Mouse (Mus musculus) left cerebral cortex, postnatal 10 days (tissue): Measurements from ENCODE around the gene Fam189a1. TPM values are rescaled to one million over a fixed set of nuclear protein-coding genes. Genes with fewer than 3 reads are reported as not detected.
A peak's percentile ranks its signal among the peaks of the same experiment; 100 is the strongest.

Experiments used
- DNase-seq, 2 experiments: peaks; one replicate each; pipeline ENCODE4 v3.0.0; 2021 to 2022; ENCODE audit warnings: low spot score in 2 of 2, mixed read lengths in 1 of 2; ENCODE audit errors: extremely low spot score in 1 of 2
- intact Hi-C: fragments of 180-260 bp; cut with DNase I; formaldehyde crosslinking; loops from one replicate; pipeline ENCODE4 v1.15.1; 2025
- total RNA-seq, 2 experiments: library from RNA; stranded (reverse); gene quantifications; 2 replicates each; pipeline ENCODE4 v1.2.3; 2021

Fam189a1 gene
- total RNA-seq, 2 experiments from 2014 or later = 52.2 to 59.0 TPM

- intact Hi-C loops = no loop called here
Measured at GRCm38 (mm10) chr7:64989406-64989805, 167.0 kb downstream of the Fam189a1 start.

GRCm38 (mm10) chr7:64988015-64988414, 168.4 kb downstream of the Fam189a1 start:
- DNase-seq = no peak
- intact Hi-C loops = no loop called here

More at GRCm38 (mm10) chr7:64989406-64989805, 167.0 kb downstream of the Fam189a1 start:
- DNase-seq = no peak

GRCm38 (mm10) chr7:64984468-64985120, 171.8 kb downstream of the Fam189a1 start:
- peak; percentile 25 to 45 for DNase-seq
- intact Hi-C loops = no loop called here

- intact Hi-C loops = no loop called here
- no peak for DNase-seq
Measured at GRCm38 (mm10) chr7:64981511-64982235, 174.7 kb downstream of the Fam189a1 start.

GRCm38 (mm10) chr7:64973590-64974262, 182.6 kb downstream of the Fam189a1 start:
- intact Hi-C loops = no loop called here
- no peak for DNase-seq

- intact Hi-C loops = no loop called here
- no peak for DNase-seq
Measured at GRCm38 (mm10) chr7:64962128-64962527, 194.2 kb downstream of the Fam189a1 start.

GRCm38 (mm10) chr7:64959087-64959486, 197.3 kb downstream of the Fam189a1 start:
- intact Hi-C loops = no loop called here
- DNase-seq = no peak

- no peak for DNase-seq
- intact Hi-C loops = loop anchor here (5.0 kb wide), 1 partner anchor 120 kb away; no protein-coding TSS in a partner anchor
Measured at GRCm38 (mm10) chr7:64952181-64952580, 204.2 kb downstream of the Fam189a1 start.

GRCm38 (mm10) chr7:64950771-64951099, 205.6 kb downstream of the Fam189a1 start:
- DNase-seq = no peak
- intact Hi-C loops = loop anchor here (5.0 kb wide), 1 partner anchor 122 kb away; no protein-coding TSS in a partner anchor

GRCm38 (mm10) chr7:64949910-64950770, 206.2 kb downstream of the Fam189a1 start:
- DNase-seq = peak; percentile 38 to 47
- intact Hi-C loops = loop anchor here (5.0 kb wide), 1 partner anchor 122 kb away; no protein-coding TSS in a partner anchor

- DNase-seq = no peak
- intact Hi-C loops = no loop called here
Measured at GRCm38 (mm10) chr7:64949465-64949864, 206.9 kb downstream of the Fam189a1 start.

GRCm38 (mm10) chr7:64944686-64945085, 211.7 kb downstream of the Fam189a1 start:
- intact Hi-C loops = no loop called here
- DNase-seq = no peak

- intact Hi-C loops = no loop called here
- DNase-seq = no peak
Measured at GRCm38 (mm10) chr7:64944175-64944574, 212.2 kb downstream of the Fam189a1 start.

GRCm38 (mm10) chr7:64936927-64937326, 219.4 kb downstream of the Fam189a1 start:
- intact Hi-C loops = no loop called here
- DNase-seq = no peak

GRCm38 (mm10) chr7:64934115-64934514, 222.3 kb downstream of the Fam189a1 start:
- intact Hi-C loops = no loop called here
- DNase-seq = no peak

- intact Hi-C loops = no loop called here
Measured at GRCm38 (mm10) chr7:64930980-64931379, 225.4 kb downstream of the Fam189a1 start.

GRCm38 (mm10) chr7:64923918-64924317, 232.5 kb downstream of the Fam189a1 start:
- intact Hi-C loops = no loop called here
- DNase-seq = no peak

More at GRCm38 (mm10) chr7:64930980-64931379, 225.4 kb downstream of the Fam189a1 start:
- peak in 1 of 2 experiments; percentile 20 for DNase-seq

- intact Hi-C loops = no loop called here
- DNase-seq = no peak
Measured at GRCm38 (mm10) chr7:64921189-64921588, 235.2 kb downstream of the Fam189a1 start.

GRCm38 (mm10) chr7:64920735-64921134, 235.6 kb downstream of the Fam189a1 start:
- intact Hi-C loops = no loop called here
- DNase-seq = no peak
